Mouse (Mus musculus) cerebellum, adult 2 months (tissue): ENCODE data around the gene Alpk3.

ENCODE experiments used
- CTCF ChIP-seq: fragments of 200-500 bp; IDR thresholded peaks from 2 replicates; pipeline ENCODE4 v1.5.1; 2011; ENCODE audit warnings: low read depth, mild to moderate bottlenecking, control low read depth, low read length, moderate library complexity, borderline replicate concordance; ENCODE audit not compliant: insufficient read depth
- POLR2A ChIP-seq: fragments of 200-500 bp; IDR thresholded peaks from 2 replicates; pipeline ENCODE4 v1.6.1; 2011; ENCODE audit warnings: low read length, control low read depth, borderline replicate concordance; ENCODE audit not compliant: insufficient read depth

DNA sequence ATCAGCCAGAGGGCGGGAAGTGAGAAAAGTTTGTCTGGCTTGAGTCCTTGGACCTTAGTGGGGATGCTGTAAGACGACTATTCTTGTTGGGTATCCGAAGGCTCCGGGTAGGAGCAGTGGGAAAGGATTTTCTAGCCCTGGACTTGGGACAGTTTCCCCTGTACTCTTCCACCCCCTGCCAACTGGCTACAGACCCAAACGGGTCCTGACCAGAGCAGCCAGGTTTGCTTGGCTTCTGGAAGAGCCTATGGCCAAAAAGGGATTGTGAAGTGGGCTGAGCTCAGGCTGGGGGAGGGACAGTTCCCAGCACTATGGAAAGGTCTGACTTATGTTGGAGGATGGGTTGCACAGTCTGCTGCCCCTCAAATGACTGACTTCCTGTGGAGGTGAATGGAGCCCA, 2.0 kb downstream of the Alpk3 start:
- TF ChIP-seq POLR2A (no peak), CTCF (no peak)
